Mouse (Mus musculus): ENCODE data around the gene Cct5. TPM values are rescaled to one million over a fixed set of nuclear protein-coding genes. Genes with fewer than 3 reads are reported as not detected.

Gene Cct5
- polyA plus RNA-seq, 1 experiment from 2014 or later = 521 TPM

GRCm38 (mm10) chr15:31543246-31543645 is 58.4 kb downstream of the Cct5 start:
- ATAC-seq (ENCODE audit: low FRiP score) (no peak), DNase-seq (ENCODE audit: low spot score) (no peak)
- H3K4me2 ChIP-seq (replicated peaks) = no peak overlapping the region
- H3K4me1 ChIP-seq (replicated peaks; ENCODE audit: control insufficient read depth, insufficient read depth, low read length) = peaks cover 16% of the 10 kb centered on the region; the same call in 1 of the 2 replicates
- H3K9me3 ChIP-seq (ENCODE audit: control insufficient read depth, low read length) = no peaks in the 10 kb centered on the region
- no peaks in the 10 kb centered on the region for H3K27me3 ChIP-seq (ENCODE audit: control insufficient read depth, insufficient read depth, low read length)
- no peaks in the 10 kb centered on the region for H3K36me3 ChIP-seq (replicated peaks; ENCODE audit: control insufficient read depth, insufficient read depth)
- 14% methylated on average over 3 of the region's 3 CpGs for WGBS
- H3K27ac ChIP-seq = no peak overlapping the region
- no peak overlapping the region for H3K4me3 ChIP-seq (replicated peaks; ENCODE audit: low read length)
- H3K9ac ChIP-seq = no peak overlapping the region

GRCm38 (mm10) chr15:31542013-31542958 is 59.3 kb downstream of the Cct5 start:
- no peaks in the 10 kb centered on the region for H3K9me3 ChIP-seq (ENCODE audit: control insufficient read depth, low read length)
- no peak overlapping the region for H3K4me3 ChIP-seq (replicated peaks; ENCODE audit: low read length)
- H3K9ac ChIP-seq = peak overlapping the region; percentile 34; the same call in 1 of the 2 replicates
- H3K4me2 ChIP-seq (replicated peaks) = 0 out of 2 replicates have a peak overlapping the region, but pooled peaks have one; percentile 8
- WGBS = 10% methylated on average over 10 of the region's 10 CpGs
- H3K27me3 ChIP-seq (ENCODE audit: control insufficient read depth, insufficient read depth, low read length) = no peaks in the 10 kb centered on the region
- H3K36me3 ChIP-seq (replicated peaks; ENCODE audit: control insufficient read depth, insufficient read depth) = no peaks in the 10 kb centered on the region
- peaks cover 16% of the 10 kb centered on the region; the same call in 1 of the 2 replicates for H3K4me1 ChIP-seq (replicated peaks; ENCODE audit: control insufficient read depth, insufficient read depth, low read length)
- DNase-seq (ENCODE audit: low spot score) = no peak
- peak; percentile 15; the same call in 1 of the 2 replicates for ATAC-seq (ENCODE audit: low FRiP score)
- H3K27ac ChIP-seq = peak overlapping the region; percentile 22; the same call in 1 of the 2 replicates

Other genes starting within 250 kb of the Cct5 start
- 0.65 and 1.3 TPM in 2 replicates for gene Ankrd33b, start 234.1 kb downstream of the Cct5 start, polyA plus RNA-seq (2014; fragmentation: Nextera tagmentation; extraction: Ambion mirVana)
- 2.4 and 2.8 TPM in 2 replicates for gene Ropn1l, start 148.1 kb downstream of the Cct5 start, polyA plus RNA-seq (2014; fragmentation: Nextera tagmentation; extraction: Ambion mirVana)
- gene March6, start 70.8 kb downstream of the Cct5 start, polyA plus RNA-seq (2014; fragmentation: Nextera tagmentation; extraction: Ambion mirVana) = 102 and 116 TPM in 2 replicates
- 8.8 and 9.1 TPM in 2 replicates for gene Cmbl, start 36.4 kb downstream of the Cct5 start, polyA plus RNA-seq (2014; fragmentation: Nextera tagmentation; extraction: Ambion mirVana)
- 10.5 and 12.1 TPM in 2 replicates for gene Fam173b, start within 50 bp of the Cct5 start, polyA plus RNA-seq (2014; fragmentation: Nextera tagmentation; extraction: Ambion mirVana)